Mouse (Mus musculus): ENCODE data around the gene Helb.

Helb gene

DNA sequence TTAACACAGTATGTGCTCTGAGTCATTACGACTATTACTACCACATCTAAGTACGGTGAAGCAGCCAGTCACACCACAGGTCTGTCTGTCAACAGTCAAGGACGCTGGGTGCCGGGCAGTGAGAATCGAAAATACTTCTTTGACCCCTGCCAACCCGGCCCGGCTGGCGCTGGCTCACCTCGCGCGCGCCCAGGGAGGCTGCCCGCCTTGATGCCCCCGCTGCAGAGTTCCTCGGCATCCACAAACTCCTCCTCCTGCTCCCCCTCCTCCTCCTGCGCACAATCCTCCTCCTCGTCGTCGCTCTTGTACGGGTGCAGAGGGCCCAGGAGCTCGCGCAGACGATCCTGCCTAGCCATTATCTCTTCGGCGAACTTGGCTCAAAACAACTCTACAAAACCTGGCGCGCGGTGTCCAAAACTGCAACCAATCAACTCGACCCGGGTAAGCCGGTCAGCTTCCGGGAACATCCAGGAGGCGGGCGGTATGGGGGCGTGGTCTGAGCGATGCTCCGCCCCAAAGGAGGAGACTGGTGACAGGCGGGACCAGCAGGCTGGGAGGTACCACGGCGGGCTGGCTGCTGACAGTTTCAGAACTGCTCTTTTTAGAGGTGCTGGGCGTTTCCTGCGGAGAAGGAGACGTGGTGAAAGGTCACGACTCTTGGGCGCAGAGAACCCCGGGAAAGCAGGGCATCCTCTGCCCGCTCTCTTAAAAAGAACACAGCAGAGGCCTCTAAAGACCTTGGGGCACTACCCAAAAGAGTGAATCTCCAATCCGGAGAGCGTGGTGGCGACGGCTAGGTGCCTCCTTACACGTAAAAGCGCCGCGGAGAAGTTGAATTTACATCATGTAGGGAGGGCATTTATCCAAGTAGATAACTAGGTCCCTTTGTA is at the start of gene Helb:
Gene Helb (minus strand): TSS at position 481 of the 890 bp plus-strand sequence.
- peak; percentile 100 for DNase-seq

DNA sequence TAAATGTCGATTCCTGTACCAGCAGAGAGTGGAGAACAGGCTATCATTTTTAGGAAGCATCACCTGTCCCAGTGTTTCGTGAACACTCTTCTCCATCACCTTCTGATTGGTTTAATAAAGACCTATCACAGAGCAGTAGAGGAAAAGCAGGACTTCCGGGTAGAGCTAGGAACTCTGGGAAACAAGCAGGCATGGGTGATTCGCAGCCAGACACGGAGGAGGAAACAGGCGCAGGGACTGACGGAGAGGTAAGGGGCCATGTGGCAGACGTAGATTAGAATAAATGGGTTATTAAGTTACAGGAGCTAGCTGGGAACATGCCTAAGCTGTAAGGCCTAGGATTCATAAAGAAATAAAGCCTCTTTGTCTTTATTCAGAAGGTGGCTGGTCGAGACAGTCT is 47.7 kb upstream of the Helb start:
- DNase-seq = no peak

- no peak for DNase-seq
Measured at GRCm38 (mm10) chr10:120153911-120154310, 41.1 kb upstream of the Helb start.

DNA sequence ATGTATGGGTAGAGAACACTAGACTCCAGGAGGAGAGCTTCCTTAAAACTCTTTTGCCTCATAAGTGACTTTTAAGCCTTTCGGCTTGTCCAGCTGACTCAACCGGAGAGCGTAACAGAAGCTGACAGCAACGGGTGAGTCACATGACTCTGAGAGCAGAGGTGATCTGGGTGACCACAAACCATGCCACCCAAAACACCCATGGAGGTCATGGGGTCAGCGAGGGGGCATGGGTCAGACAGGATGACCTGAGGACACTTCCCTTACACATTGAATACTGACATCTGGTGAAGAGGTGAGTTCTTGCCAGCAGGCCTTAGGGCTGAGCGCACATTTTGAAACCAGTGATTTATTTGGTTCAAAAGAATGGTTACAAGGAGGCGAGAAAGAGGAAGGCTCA is 38.9 kb upstream of the Helb start:
- DNase-seq = no peak

DNA sequence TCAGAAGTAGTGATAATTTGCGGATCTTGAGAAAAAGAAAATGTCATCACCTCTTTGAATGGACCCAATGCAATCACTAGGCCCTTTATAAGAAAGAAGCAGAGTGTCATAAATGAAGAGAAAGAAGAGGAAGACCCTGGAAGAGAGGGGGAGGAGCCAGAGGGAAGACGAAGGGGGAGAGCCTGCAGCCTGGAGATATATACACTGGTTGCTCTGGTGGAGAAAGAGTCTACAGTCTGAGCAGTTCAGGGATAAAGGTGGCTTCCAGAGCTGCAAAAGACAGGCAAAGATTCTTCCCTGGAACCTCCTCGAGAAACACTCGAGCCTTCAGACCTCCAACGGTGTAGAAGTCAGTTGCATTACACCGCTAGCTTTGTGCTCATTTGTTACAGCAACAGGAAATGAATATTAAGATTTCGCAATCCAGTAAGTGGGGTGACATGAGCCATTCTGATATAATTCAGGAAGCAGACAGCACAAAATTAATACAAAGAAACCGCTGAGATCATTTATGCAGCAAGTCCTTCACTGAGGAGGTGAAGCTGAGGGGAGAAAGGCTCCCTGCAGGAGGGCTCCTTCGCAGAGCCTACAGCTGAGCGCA is 28.2 kb upstream of the Helb start:
- DNase-seq = no peak

GRCm38 (mm10) chr10:120140193-120140592 is 27.4 kb upstream of the Helb start:
- DNase-seq = no peak

DNA sequence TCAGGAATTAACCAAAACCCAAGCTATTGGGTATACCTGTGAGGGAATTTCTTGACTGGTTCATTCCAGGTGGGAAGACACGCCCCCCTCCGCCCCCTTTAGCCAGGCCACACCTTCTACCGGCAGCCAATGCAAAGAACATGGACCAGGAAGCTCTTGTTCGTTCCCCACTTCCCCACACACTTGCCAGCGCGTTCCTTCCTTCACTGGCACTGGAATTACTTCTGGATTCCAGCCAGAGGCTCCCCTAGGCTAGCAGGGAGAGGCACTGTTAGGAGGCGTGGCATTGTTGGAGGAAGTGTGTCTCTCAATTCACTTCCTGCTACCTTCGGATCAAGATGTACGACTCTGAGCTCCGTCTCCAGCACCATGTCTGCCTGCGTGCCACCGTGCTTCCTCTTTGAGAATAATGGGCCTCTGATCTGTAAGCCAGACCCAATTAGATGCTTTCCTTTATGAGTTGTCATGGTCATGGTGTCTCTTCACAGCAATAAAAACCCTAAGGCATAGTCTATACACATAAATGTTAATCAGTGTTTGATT is 23.3 kb upstream of the Helb start:
- DNase-seq = no peak

GRCm38 (mm10) chr10:120133697-120134096 is 20.9 kb upstream of the Helb start:
- no peak for DNase-seq

- DNase-seq = peak; percentile 52
Measured at GRCm38 (mm10) chr10:120130621-120131020, 17.8 kb upstream of the Helb start.

DNA sequence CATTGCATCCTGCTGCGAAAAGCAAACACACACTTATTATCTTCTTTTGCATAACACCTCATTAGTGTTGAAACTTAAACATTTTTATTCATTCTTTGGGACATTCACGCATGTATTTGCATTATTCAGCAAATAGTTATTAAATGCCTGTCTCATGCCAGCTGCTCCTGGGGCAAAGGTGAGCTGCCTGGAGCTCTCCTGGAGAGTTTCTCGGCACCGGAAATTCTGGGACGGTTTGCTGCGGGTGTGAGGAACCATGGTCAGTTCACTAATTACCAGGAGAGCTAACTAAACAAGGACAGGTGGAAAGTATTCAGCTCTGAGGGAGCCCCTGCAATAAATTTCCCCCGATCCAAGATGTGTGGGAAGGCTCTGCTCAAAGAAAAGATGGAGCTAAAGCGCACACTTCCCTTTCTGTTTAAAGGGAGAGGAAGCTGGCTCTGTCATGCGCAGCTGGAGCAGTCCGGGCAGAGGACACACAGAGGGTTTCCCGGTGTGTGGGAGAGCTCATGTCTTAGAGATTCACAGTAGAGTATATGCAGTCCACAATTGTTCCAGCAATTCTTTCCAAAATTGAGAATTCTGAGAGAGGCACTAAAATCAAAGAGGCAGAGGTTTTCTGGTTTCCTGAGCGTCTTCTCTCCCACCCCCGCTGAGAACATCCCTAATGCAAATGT is 16.0 kb upstream of the Helb start:
- DNase-seq = no peak

- DNase-seq = no peak
Measured at GRCm38 (mm10) chr10:120125465-120125857, 12.7 kb upstream of the Helb start.

DNA sequence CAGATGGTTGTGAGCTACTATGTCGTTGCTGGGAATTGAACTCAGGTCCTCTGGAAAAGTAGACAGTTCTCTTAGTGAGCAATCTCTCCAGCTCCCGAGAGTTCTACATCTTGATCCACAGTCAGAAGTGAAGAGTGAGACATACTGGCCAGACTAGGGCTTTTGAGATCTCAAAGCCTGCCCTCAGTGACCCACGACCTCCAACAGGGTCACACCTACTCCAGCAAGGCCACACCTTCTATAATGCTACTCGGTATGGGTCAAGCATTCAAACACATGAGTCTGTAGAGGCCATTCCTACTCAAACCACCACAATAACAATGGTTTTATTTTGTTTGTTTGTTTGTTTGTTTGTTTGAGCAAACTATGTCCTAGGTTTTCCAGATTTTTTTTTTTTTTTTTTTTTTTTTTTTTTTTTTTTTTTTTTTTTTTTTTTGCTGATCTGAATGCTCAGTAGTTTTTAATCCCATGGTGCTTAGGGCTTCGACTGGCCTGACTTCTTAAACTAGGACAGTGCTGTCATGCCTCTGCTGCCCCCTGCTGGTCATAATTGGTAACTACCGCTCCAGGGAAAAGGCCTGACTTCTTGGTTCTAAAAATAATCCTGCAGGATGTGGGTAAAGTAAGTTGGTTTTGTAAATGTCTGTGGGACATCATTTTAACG is 12.1 kb upstream of the Helb start:
- peak; percentile 88 for DNase-seq

DNA sequence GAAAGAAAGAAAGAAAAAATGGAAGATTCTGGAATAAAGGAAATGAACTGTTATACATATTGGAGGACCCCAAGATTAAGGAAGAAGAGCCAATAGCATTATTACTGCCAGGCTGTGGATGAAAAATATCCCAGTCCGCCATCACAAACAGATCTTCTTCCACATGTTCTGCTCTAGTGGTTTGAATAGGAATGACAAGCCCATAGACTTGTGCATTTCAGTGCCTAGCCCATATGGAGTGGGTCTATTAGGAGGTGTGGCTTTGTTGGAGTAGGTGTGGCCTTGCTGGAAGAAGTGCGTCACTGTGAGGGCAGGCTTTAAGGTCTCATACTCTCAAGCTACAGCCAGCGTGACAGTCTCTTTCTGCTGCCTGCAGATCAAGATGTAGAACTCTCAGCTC is 10.9 kb upstream of the Helb start:
- DNase-seq = no peak

- no peak for DNase-seq
Measured at GRCm38 (mm10) chr10:120115249-120115648, 2.5 kb upstream of the Helb start.

DNA sequence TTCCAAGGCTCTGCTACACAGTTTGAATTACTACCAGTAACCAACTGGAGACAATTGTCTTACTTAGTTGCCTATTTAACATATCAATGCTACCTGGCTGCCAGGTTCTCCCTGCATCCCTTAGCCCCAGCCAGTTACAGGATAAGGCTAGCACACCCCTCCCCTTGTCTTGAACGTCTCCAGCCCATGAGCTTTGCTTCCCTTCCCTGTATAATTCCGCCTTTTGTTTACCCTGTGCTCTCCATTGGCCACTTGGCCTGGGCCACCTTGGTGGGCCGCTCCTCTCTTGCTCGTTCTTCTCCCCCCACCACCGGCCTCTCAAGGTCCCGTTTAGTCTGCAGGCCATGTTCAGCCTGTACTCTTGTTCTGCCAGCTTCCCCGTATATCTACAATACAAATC is 1.7 kb upstream of the Helb start:
- no peak for DNase-seq

- DNase-seq = no peak
Measured at GRCm38 (mm10) chr10:120113980-120114379, 1.2 kb upstream of the Helb start.

GRCm38 (mm10) chr10:120113482-120113881 is 695 bp upstream of the Helb start:
- DNase-seq = peak; percentile 16

DNA sequence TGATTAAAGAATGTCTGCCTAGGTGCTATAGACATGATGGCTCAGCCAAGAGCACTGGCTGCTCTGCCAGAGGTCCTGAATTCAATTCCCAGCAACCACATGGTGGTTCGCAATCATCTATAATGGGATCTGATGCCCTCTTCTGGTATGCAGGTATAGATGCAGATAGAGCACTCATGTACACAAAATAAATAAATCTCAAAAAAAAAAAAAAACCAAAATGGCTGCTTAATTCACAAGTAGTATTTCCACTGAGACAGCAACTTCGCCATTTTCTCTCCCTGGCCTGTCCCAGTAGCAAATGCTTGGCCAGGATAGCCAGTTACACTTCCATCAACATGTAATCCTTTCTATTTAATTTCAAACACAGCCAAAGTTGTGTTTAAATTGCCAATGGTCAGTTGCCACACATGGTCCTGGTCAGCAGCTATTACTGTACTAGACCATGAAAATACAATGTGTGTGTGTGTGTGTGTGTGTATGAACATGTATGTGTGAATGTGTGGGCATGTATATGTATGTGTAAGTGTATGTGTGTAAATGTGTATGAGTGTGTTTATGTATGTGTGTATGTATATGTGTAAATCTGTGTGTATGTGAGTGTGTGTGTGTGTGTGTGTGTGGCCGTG is 982 bp downstream of the Helb start:
- no peak for DNase-seq

- DNase-seq = no peak
Measured at GRCm38 (mm10) chr10:120100806-120101205, 12.0 kb downstream of the Helb start.

- DNase-seq = no peak
Measured at GRCm38 (mm10) chr10:120097564-120097963, 15.2 kb downstream of the Helb start.

DNA sequence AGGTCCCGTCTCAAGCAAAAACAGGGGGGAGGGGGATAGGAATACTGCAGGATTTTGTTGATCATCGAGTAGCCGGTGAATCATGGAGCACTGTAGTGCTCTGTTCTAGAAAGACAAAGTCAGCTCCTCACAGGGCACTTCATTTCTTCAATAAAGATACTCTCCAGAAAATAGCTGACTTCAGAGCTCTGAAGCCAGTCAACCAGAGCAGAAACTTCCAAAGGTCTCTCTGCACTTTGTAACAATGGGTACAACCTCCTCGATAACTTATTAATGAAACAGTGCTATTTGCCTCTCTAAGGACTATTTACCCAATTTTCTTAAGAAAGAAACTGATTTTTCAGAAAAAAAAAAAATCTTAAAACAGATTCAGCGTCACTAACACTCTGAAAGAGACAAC is 17.1 kb downstream of the Helb start:
- no peak for DNase-seq

- no peak for DNase-seq
Measured at GRCm38 (mm10) chr10:120095136-120095535, 17.7 kb downstream of the Helb start.

- no peak for DNase-seq
Measured at GRCm38 (mm10) chr10:120092548-120092947, 20.2 kb downstream of the Helb start.

Measured in thymus, postnatal 25 days (tissue).